Mouse (Mus musculus): ENCODE data around the gene Rbfox3. TPM values are rescaled to one million over a fixed set of nuclear protein-coding genes. Genes with fewer than 3 reads are reported as not detected.

Rbfox3 gene
- polyA plus RNA-seq, 2 experiments = 0.08 to 0.17 TPM

- H3K27ac ChIP-seq = no peak overlapping the region
- ATAC-seq (ENCODE audit: insufficient read depth) (no peak), DNase-seq (ENCODE audit: low read depth in 3 of 3, low spot score in 3 of 3) (no peak)
- 36% methylated on average over 7 of the region's 7 CpGs for WGBS (ENCODE audit: insufficient replicate concordance)
- H3K27me3 ChIP-seq (ENCODE audit: control insufficient read depth, insufficient read depth, low read length) = no peaks in the 10 kb centered on the region
- peak; percentile 29; the same call in 1 of the 2 replicates for TF ChIP-seq CTCF (IDR thresholded peaks at IDR 0.05; ENCODE audit: low read depth)
- TF ChIP-seq EP300 (IDR thresholded peaks at IDR 0.05; ENCODE audit: low read depth) = no peak
- no peaks in the 10 kb centered on the region for H3K4me1 ChIP-seq (replicated peaks; ENCODE audit: control insufficient read depth in 2 of 2, insufficient read depth in 2 of 2, low read length in 1 of 2)
- no peaks in the 10 kb centered on the region for H3K36me3 ChIP-seq (replicated peaks; ENCODE audit: control insufficient read depth, insufficient read depth, low read depth)
- H3K9ac ChIP-seq (replicated peaks) = no peak overlapping the region
- H3K4me3 ChIP-seq (ENCODE audit: insufficient read depth in 1 of 2, low read depth in 2 of 2, low read length in 2 of 2) = no peak overlapping the region
- H3K9me3 ChIP-seq (ENCODE audit: control insufficient read depth, low read length) = no peaks in the 10 kb centered on the region
- H3K4me2 ChIP-seq (ENCODE audit: low read depth) = no peak overlapping the region
Measured at GRCm38 (mm10) chr11:118738323-118738722, 173.1 kb downstream of the Rbfox3 start.

GRCm38 (mm10) chr11:118737821-118738220 lies 173.6 kb downstream of the Rbfox3 start:
- Histone ChIP-seq H3K27me3 (ENCODE audit: control insufficient read depth, insufficient read depth, low read length) (no peaks in the 10 kb centered on the region), H3K9me3 (ENCODE audit: control insufficient read depth, low read length) (no peaks in the 10 kb centered on the region), H3K4me2 (ENCODE audit: low read depth) (no peak overlapping the region), H3K9ac (replicated peaks) (no peak overlapping the region), H3K36me3 (replicated peaks; ENCODE audit: control insufficient read depth, insufficient read depth, low read depth) (no peaks in the 10 kb centered on the region), H3K4me1 (replicated peaks; ENCODE audit: control insufficient read depth in 2 of 2, insufficient read depth in 2 of 2, low read length in 1 of 2) (no peaks in the 10 kb centered on the region), H3K4me3 (ENCODE audit: insufficient read depth in 1 of 2, low read depth in 2 of 2, low read length in 2 of 2) (no peak overlapping the region), H3K27ac (no peak overlapping the region)
- no peak for DNase-seq (ENCODE audit: low read depth in 3 of 3, low spot score in 3 of 3)
- ATAC-seq (ENCODE audit: insufficient read depth) = no peak
- WGBS (ENCODE audit: insufficient replicate concordance) = 39% methylated on average over 3 of the region's 3 CpGs
- TF ChIP-seq EP300 (IDR thresholded peaks at IDR 0.05; ENCODE audit: low read depth) = no peak
- TF ChIP-seq CTCF (IDR thresholded peaks at IDR 0.05; ENCODE audit: low read depth) = 0 out of 2 replicates have a peak, but pooled peaks have one; percentile 31

- Histone ChIP-seq H3K9me3 (ENCODE audit: control insufficient read depth, low read length) (no peaks in the 10 kb centered on the region), H3K4me3 (ENCODE audit: insufficient read depth in 1 of 2, low read depth in 2 of 2, low read length in 2 of 2) (no peak overlapping the region), H3K27ac (no peak overlapping the region), H3K27me3 (ENCODE audit: control insufficient read depth, insufficient read depth, low read length) (no peaks in the 10 kb centered on the region), H3K36me3 (replicated peaks; ENCODE audit: control insufficient read depth, insufficient read depth, low read depth) (no peaks in the 10 kb centered on the region), H3K4me2 (ENCODE audit: low read depth) (no peak overlapping the region), H3K9ac (replicated peaks) (no peak overlapping the region), H3K4me1 (replicated peaks; ENCODE audit: control insufficient read depth in 2 of 2, insufficient read depth in 2 of 2, low read length in 1 of 2) (no peaks in the 10 kb centered on the region)
- ATAC-seq (ENCODE audit: insufficient read depth) (no peak), DNase-seq (ENCODE audit: low read depth in 3 of 3, low spot score in 3 of 3) (no peak)
- whole genome bisulfite sequencing (ENCODE audit: insufficient replicate concordance) = 48% methylated on average over 4 of the region's 4 CpGs
- TF ChIP-seq CTCF (IDR thresholded peaks at IDR 0.05; ENCODE audit: low read depth) (no peak), EP300 (IDR thresholded peaks at IDR 0.05; ENCODE audit: low read depth) (no peak)
Measured at GRCm38 (mm10) chr11:118736993-118737392, 174.4 kb downstream of the Rbfox3 start.

DNA sequence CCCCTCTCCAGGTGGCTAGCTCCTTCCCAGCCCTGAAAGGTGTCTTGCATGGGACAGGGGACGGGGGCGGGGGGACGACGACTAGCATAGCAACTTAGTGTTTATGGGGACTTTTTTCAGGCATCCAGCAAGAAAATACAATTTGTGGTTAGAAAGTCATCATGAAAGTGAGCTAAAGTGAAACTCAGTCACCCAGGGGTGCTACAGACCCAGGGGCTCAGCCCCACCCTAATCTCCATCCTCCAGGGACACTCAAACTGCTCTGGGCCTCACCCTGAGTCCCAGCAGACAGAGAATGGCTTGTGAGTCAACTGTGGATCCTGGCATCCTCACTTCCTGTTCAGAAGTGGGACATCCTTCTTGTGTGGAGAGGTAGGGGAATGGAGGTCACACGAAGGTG lies 179.7 kb downstream of the Rbfox3 start:
- Histone ChIP-seq H3K9me3 (ENCODE audit: control insufficient read depth, low read length) (no peaks in the 10 kb centered on the region), H3K36me3 (replicated peaks; ENCODE audit: control insufficient read depth, insufficient read depth, low read depth) (no peaks in the 10 kb centered on the region), H3K27me3 (ENCODE audit: control insufficient read depth, insufficient read depth, low read length) (no peaks in the 10 kb centered on the region), H3K4me3 (ENCODE audit: insufficient read depth in 1 of 2, low read depth in 2 of 2, low read length in 2 of 2) (no peak overlapping the region), H3K9ac (replicated peaks) (no peak overlapping the region), H3K4me2 (ENCODE audit: low read depth) (no peak overlapping the region), H3K4me1 (replicated peaks; ENCODE audit: control insufficient read depth in 2 of 2, insufficient read depth in 2 of 2, low read length in 1 of 2) (no peaks in the 10 kb centered on the region), H3K27ac (no peak overlapping the region)
- no peak for TF ChIP-seq EP300 (IDR thresholded peaks at IDR 0.05; ENCODE audit: low read depth)
- TF ChIP-seq CTCF (IDR thresholded peaks at IDR 0.05; ENCODE audit: low read depth) = no peak
- no peak for ATAC-seq (ENCODE audit: insufficient read depth)
- DNase-seq (ENCODE audit: low read depth in 3 of 3, low spot score in 3 of 3) = no peak
- 67% methylated on average over 5 of the region's 5 CpGs for WGBS (ENCODE audit: insufficient replicate concordance)

DNA sequence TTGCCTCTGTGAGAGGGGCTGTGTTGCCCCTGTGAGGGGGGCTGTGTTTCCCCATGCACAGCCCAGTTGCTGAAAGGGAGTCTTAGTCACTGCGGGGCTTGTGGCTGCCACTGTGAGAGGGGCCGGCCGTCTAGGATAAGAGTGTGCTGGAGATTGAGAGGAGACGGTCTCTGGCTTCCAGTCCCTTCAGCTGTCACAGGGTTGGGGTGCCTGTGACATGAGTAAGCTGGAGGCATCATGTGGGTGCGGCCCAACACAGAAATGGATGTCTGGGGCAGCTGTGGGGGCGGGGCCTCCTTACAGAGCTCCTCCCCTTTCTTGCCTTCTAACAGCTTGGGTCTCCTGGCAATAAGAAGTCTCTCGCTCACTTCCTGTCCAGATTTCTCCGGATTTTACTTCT lies 182.0 kb downstream of the Rbfox3 start:
- Histone ChIP-seq H3K36me3 (replicated peaks; ENCODE audit: control insufficient read depth, insufficient read depth, low read depth) (no peaks in the 10 kb centered on the region), H3K9me3 (ENCODE audit: control insufficient read depth, low read length) (no peaks in the 10 kb centered on the region), H3K4me1 (replicated peaks; ENCODE audit: control insufficient read depth in 2 of 2, insufficient read depth in 2 of 2, low read length in 1 of 2) (peaks cover 0 to 3% of the 10 kb centered on the region in 2 experiments; a peak in 1 of 4 replicates), H3K27me3 (ENCODE audit: control insufficient read depth, insufficient read depth, low read length) (no peaks in the 10 kb centered on the region), H3K4me3 (ENCODE audit: insufficient read depth in 1 of 2, low read depth in 2 of 2, low read length in 2 of 2) (no peak overlapping the region), H3K4me2 (ENCODE audit: low read depth) (no peak overlapping the region), H3K9ac (replicated peaks) (no peak overlapping the region), H3K27ac (no peak overlapping the region)
- 41% methylated on average over 8 of the region's 8 CpGs for WGBS (ENCODE audit: insufficient replicate concordance)
- TF ChIP-seq EP300 (IDR thresholded peaks at IDR 0.05; ENCODE audit: low read depth) = no peak
- TF ChIP-seq CTCF (IDR thresholded peaks at IDR 0.05; ENCODE audit: low read depth) = no peak
- DNase-seq (ENCODE audit: low read depth in 3 of 3, low spot score in 3 of 3) (no peak), ATAC-seq (ENCODE audit: insufficient read depth) (no peak)

Measured in liver, embryonic 14.5 days (tissue).